Mouse (Mus musculus) brown adipose tissue, adult 24 weeks (tissue): ENCODE measurements around the gene Gm10073. TPM values are rescaled to one million over a fixed set of nuclear protein-coding genes. Genes with fewer than 3 reads are reported as not detected.

Experiments
- polyA plus RNA-seq: library from polyadenylated mRNA; stranded (reverse); fragments of >200 nt; gene quantifications from 2 replicates; pipeline ENCODE4 v1.2.4, GENCODE M21; 2012; ENCODE audit not compliant: missing spikeins, insufficient read depth, insufficient read length

Gene Gm10073
- polyA plus RNA-seq, 1 experiment, result 57.5 TPM

Other genes with a start within 250 kb of the Gm10073 start
- 0.95 and 1.0 TPM in 2 replicates for gene Smpd3, start 235.5 kb downstream of the Gm10073 start, polyA plus RNA-seq
- 1.0 and 2.1 TPM in 2 replicates for gene Zfp90, start 158.1 kb downstream of the Gm10073 start, polyA plus RNA-seq
- not detected in 2 replicates for gene 6030452D12Rik, start 72.9 kb downstream of the Gm10073 start, polyA plus RNA-seq
- gene Cdh3, start 62.6 kb downstream of the Gm10073 start, polyA plus RNA-seq, result not detected in 2 replicates
- gene Cdh1, start 29.9 kb upstream of the Gm10073 start, polyA plus RNA-seq, result not detected in 2 replicates
- 1.9 and 2.5 TPM in 2 replicates for gene Tango6, start 109.6 kb upstream of the Gm10073 start, polyA plus RNA-seq